10 mouse cellular contexts compared by ENCODE assay signal in genomic region chr1:91903241-91903981, GRCm38 (mm10).
A peak's percentile ranks its signal among the peaks of the same experiment; 100 is the strongest.
DNase-seq lines count a peak whose midpoint lies in the region; ATAC-seq and TF ChIP-seq lines count a peak whose summit lies in the region.
"Had no signal": no experiment of that assay in that cellular context is flagged by ENCODE, and none has a peak within 500 bp of the region (broad histone marks: within the 10 kb centered on the region; RNA-seq: fewer than 3 reads in every experiment).

No protein-coding gene starts in this region.

- ATAC-seq in kidney, embryonic 15.5 days (replicated peaks; ENCODE audit: low FRiP score): no peak
- peak; percentile 40; the same call in 1 of the 2 replicates for ATAC-seq in intestine, embryonic 16.5 days
- ATAC-seq: midbrain, embryonic 13.5 days had no signal

- H3K4me2 ChIP-seq in kidney, embryonic 15.5 days: no peak overlapping the region
- no peak overlapping the region for H3K4me2 ChIP-seq in intestine, embryonic 16.5 days (ENCODE audit: low read depth, low read length)
- H3K4me2 ChIP-seq: midbrain, embryonic 13.5 days had no signal

- peak; percentile 49 for DNase-seq in kidney, adult 18-20 months
- peak; percentile 72 to 73 for DNase-seq in cerebellum, adult 2 months
- DNase-seq in skeletal muscle tissue, adult 2 months (ENCODE audit: low read depth, low spot score): peak; percentile 34
- no peak for DNase-seq in right cerebral cortex, adult 2 months (ENCODE audit: low spot score in 2 of 2)
- DNase-seq in layer of hippocampus, adult 9-10 months (ENCODE audit: low spot score): no peak
- DNase-seq: heart, postnatal 36 days; thymus, postnatal 36 days had no signal

- no peak overlapping the region for H3K9ac ChIP-seq in kidney, embryonic 15.5 days
- H3K9ac ChIP-seq in intestine, embryonic 16.5 days (ENCODE audit: low read depth, low read length): no peak overlapping the region
- H3K9ac ChIP-seq: midbrain, embryonic 13.5 days had no signal

- peaks cover 7% of the 10 kb centered on the region; the same call in 1 of the 2 replicates for H3K4me1 ChIP-seq in kidney, embryonic 15.5 days
- peaks cover 34% of the 10 kb centered on the region for H3K4me1 ChIP-seq in cerebellum, adult 2 months (ENCODE audit: control insufficient read depth, insufficient read depth, low read length)
- H3K4me1 ChIP-seq in intestine, embryonic 16.5 days (ENCODE audit: control insufficient read depth, insufficient read depth, low read length): no peaks in the 10 kb centered on the region
- H3K4me1 ChIP-seq: midbrain, embryonic 13.5 days had no signal

- H3K9me3 ChIP-seq in kidney, embryonic 15.5 days (replicated peaks): no peaks in the 10 kb centered on the region
- no peaks in the 10 kb centered on the region for H3K9me3 ChIP-seq in intestine, embryonic 16.5 days (ENCODE audit: control insufficient read depth, low read length)
- H3K9me3 ChIP-seq: midbrain, embryonic 13.5 days had no signal

- H3K4me3 ChIP-seq in kidney, embryonic 15.5 days (replicated peaks): no peak overlapping the region
- H3K4me3 ChIP-seq in cerebellum, adult 2 months (replicated peaks; ENCODE audit: insufficient read depth, low read depth, low read length): no peak overlapping the region
- H3K4me3 ChIP-seq in intestine, embryonic 16.5 days (ENCODE audit: low read length): no peak overlapping the region
- H3K4me3 ChIP-seq: midbrain, embryonic 13.5 days had no signal

- H3K27ac ChIP-seq in kidney, embryonic 15.5 days: no peak overlapping the region
- no peak overlapping the region for H3K27ac ChIP-seq in cerebellum, adult 2 months (ENCODE audit: insufficient read depth, low read length)
- peak overlapping the region; percentile 63 for H3K27ac ChIP-seq in intestine, embryonic 16.5 days (ENCODE audit: low read length)
- H3K27ac ChIP-seq: midbrain, embryonic 13.5 days had no signal

- no peaks in the 10 kb centered on the region for H3K36me3 ChIP-seq in kidney, embryonic 15.5 days
- no peaks in the 10 kb centered on the region for H3K36me3 ChIP-seq in intestine, embryonic 16.5 days (ENCODE audit: control insufficient read depth, insufficient read depth, low read length)
- H3K36me3 ChIP-seq: midbrain, embryonic 13.5 days had no signal

- TF ChIP-seq CTCF in cerebellum, adult 2 months (IDR thresholded peaks at IDR 0.05; ENCODE audit: borderline replicate concordance, insufficient read depth, low read depth, low read length): no peak

- H3K27me3 ChIP-seq in kidney, embryonic 15.5 days: no peaks in the 10 kb centered on the region
- no peaks in the 10 kb centered on the region for H3K27me3 ChIP-seq in cerebellum, adult 2 months (ENCODE audit: control insufficient read depth, insufficient read depth, low read length)
- no peaks in the 10 kb centered on the region for H3K27me3 ChIP-seq in intestine, embryonic 16.5 days (replicated peaks; ENCODE audit: control insufficient read depth, insufficient read depth, low read length)
- H3K27me3 ChIP-seq: midbrain, embryonic 13.5 days had no signal

- 71% methylated on average over 8 of the region's 8 CpGs for WGBS in kidney, embryonic 15.5 days
- WGBS in cerebellum, adult 2 months: 3% methylated on average over 8 of the region's 8 CpGs
- WGBS in intestine, embryonic 16.5 days: 50% methylated on average over 8 of the region's 8 CpGs

- TF ChIP-seq POLR2A in cerebellum, adult 2 months (IDR thresholded peaks at IDR 0.05; ENCODE audit: borderline replicate concordance, insufficient read depth, low read length): no peak

Comparison
In these comparisons a context has a peak if more than half of its experiments do, and no peak if none do; other contexts are left out.
1. DNase-seq: peak in kidney, adult 18-20 months (single experiment), cerebellum, adult 2 months (2 of 2) and skeletal muscle tissue, adult 2 months (single experiment); none in right cerebral cortex, adult 2 months (0 of 2) and layer of hippocampus, adult 9-10 months (single experiment).